Mouse (Mus musculus) thymus, adult 2 months (tissue): ENCODE data around the gene Gtpbp1. TPM values are rescaled to one million over a fixed set of nuclear protein-coding genes. Genes with fewer than 3 reads are reported as not detected.

Experiments
- DNase-seq: peaks from one replicate; pipeline ENCODE4 v3.0.0; 2021
- H3K27ac ChIP-seq: fragments of 200-500 bp; 2 replicates; pipeline ENCODE4 v1.5.1; 2012; ENCODE audit warnings: low read length, control low read depth; ENCODE audit not compliant: control insufficient read depth, insufficient read depth
- H3K27me3 ChIP-seq: fragments of 200-500 bp; 2 replicates; pipeline ENCODE4 v1.6.1; 2012; ENCODE audit warnings: mild to moderate bottlenecking, low read length, moderate library complexity, mixed read lengths; ENCODE audit not compliant: control insufficient read depth, insufficient read depth
- H3K36me3 ChIP-seq: fragments of 200-500 bp; 2 replicates; pipeline ENCODE4 v1.6.1; 2012; ENCODE audit warnings: mild to moderate bottlenecking, low read length, moderate library complexity; ENCODE audit not compliant: control insufficient read depth, insufficient read depth
- H3K4me1 ChIP-seq: fragments of 200-500 bp; replicated peaks from 2 replicates; pipeline ENCODE4 v1.6.1; 2012; ENCODE audit warnings: low read length; ENCODE audit not compliant: control insufficient read depth, insufficient read depth
- H3K4me3 ChIP-seq: fragments of 200-500 bp; 2 replicates; pipeline ENCODE4 v1.5.1; 2012; ENCODE audit warnings: mild to moderate bottlenecking, low read length, control low read depth, moderate library complexity; ENCODE audit not compliant: control insufficient read depth, insufficient read depth
- CTCF ChIP-seq: fragments of 200-500 bp; IDR thresholded peaks from 2 replicates; pipeline ENCODE4 v1.5.1; 2012; ENCODE audit warnings: mild to moderate bottlenecking, control low read depth, low read length, moderate library complexity, borderline replicate concordance; ENCODE audit not compliant: control insufficient read depth, poor library complexity, insufficient read depth; ENCODE audit errors: extremely low read depth
- POLR2A ChIP-seq: fragments of 200-500 bp; IDR thresholded peaks from 2 replicates; pipeline ENCODE4 v1.6.1; 2012; ENCODE audit warnings: mild to moderate bottlenecking, low read length, control low read depth, moderate library complexity; ENCODE audit not compliant: control insufficient read depth, poor library complexity, insufficient read depth; ENCODE audit errors: extremely low read depth
- WGBS: fragments of 180-500 bp; shearing (Covaris S2); methylation state at CpG from one replicate; pipeline ENCODE4 v1.1.7; 2018; 5-methylcytosine and 5-hydroxymethylcytosine counted together
- polyA plus RNA-seq: library from polyadenylated mRNA; depleted of rRNA; stranded (reverse); fragments of >200 nt; gene quantifications from 2 replicates; pipeline ENCODE4 v1.2.3, GENCODE M21; 2012

The Gtpbp1 gene
- polyA plus RNA-seq, 1 experiment, result 91.3 TPM

DNA sequence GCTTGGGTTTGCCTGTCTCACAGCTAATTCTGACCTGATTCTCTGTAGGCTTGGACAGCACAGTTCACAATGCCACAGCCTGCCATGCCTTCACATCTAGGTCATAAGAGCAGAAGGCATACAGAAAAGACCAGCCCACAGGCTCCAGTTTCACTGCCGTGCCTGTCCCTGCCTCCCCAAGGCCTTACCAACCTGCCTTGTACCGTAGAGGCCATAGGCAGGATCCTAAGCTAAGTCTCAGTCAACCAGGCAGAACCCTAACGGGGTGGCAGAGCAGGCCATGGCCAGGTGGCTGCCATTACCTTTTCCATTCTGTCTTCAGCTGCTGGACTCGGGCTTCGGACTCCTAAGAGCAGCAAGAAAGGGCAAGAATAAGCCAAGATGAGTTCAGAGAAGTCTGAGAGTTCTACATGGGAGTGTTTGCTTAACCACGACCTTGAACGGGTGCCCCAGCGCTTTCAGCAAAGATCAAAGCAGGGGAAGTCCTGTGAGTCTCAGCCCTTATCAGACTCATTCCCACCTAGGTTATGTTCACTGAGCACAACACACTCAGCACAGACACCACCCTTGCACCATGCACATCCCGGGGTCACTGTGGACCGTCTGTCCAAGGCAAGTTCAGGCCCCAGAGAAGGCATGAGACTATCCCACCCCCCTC, 38.2 kb downstream of the Gtpbp1 start:
- TF ChIP-seq CTCF, result no peak
- no peak for DNase-seq
- peak overlapping the region; percentile 32; the same call in 1 of the 2 replicates for H3K27ac ChIP-seq
- peaks cover 11% of the 10 kb centered on the region for H3K4me1 ChIP-seq
- H3K4me3 ChIP-seq, result no peak overlapping the region
- H3K27me3 ChIP-seq, result no peaks in the 10 kb centered on the region
- WGBS, result 48% methylated on average over 10 of the region's 10 CpGs
- peaks cover 91% of the 10 kb centered on the region for H3K36me3 ChIP-seq

DNA sequence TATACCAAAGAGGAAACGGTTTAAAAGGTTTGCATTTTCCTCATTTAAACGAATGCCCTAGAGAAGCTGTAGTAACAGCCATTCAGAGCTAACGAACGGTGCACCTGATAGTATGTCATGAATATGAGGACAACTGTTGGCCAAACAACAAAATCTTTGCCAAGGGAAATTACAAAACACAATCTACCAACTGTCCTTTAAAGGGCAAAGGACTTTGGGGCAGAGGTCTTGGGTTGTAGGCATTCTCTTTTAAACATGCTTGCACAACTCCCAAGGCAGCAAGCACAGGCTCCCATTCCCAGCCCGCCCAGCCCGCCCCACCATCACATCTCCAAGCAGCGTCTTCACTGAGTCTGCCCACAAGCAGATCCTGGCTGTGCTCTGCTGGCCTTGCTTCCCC, 40.9 kb downstream of the Gtpbp1 start:
- TF ChIP-seq CTCF, result no peak
- TF ChIP-seq POLR2A, result no peak
- H3K27me3 ChIP-seq, result no peaks in the 10 kb centered on the region
- peaks cover 19% of the 10 kb centered on the region for H3K4me1 ChIP-seq
- WGBS, result 95% methylated on average over 7 of the region's 7 CpGs
- no peak overlapping the region for H3K4me3 ChIP-seq
- DNase-seq, result no peak
- H3K36me3 ChIP-seq, result peaks cover 87% of the 10 kb centered on the region
- no peak overlapping the region for H3K27ac ChIP-seq

DNA sequence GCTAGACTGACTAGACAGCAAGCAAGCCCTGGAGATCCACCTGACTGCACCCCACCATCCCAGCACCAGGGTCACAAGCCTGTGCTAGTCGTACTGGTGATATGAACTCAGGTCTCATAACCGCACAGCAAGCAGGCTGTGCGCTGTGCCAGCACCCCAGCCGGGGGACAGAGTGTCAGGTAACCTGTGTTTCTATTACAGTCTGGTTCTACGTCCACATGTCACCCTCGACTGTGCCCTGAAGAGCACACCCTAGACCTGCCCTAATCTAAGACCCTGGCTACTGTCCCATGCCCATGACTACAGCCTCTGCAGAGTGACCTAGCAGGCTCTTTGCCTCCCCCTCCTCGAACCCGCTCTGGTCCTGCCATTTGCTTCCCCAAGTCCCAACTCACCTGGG, 42.5 kb downstream of the Gtpbp1 start:
- H3K4me3 ChIP-seq, result no peak overlapping the region
- no peak overlapping the region for H3K27ac ChIP-seq
- no peak for DNase-seq
- 98% methylated on average over 8 of the region's 8 CpGs for WGBS
- TF ChIP-seq CTCF, result no peak
- TF ChIP-seq POLR2A, result no peak
- peaks cover 85% of the 10 kb centered on the region for H3K36me3 ChIP-seq
- H3K4me1 ChIP-seq, result peaks cover 22% of the 10 kb centered on the region
- no peaks in the 10 kb centered on the region for H3K27me3 ChIP-seq

DNA sequence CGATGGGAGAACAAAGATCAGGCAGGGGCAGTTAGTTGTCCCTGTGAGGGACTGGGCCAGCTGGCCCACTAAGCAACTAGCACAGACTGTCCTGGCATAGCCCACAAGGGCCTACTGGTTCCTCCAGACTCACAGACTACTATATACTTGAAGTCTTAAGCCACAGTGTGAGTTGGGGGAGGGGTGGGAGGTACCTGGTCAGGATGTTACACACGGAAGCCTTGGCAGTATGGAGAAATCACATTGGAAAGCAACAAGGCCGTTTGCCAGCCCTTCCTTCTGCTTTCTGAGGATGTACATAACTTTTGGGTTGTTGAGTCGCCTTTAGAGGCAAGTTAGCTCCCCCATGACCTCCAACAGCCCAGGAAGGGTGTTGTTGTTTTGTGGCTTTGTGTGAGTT, 43.0 kb downstream of the Gtpbp1 start:
- Histone ChIP-seq H3K27me3 (no peaks in the 10 kb centered on the region), H3K36me3 (peaks cover 85% of the 10 kb centered on the region), H3K4me3 (no peak overlapping the region), H3K27ac (no peak overlapping the region), H3K4me1 (peaks cover 22% of the 10 kb centered on the region)
- 88% methylated on average over 4 of the region's 4 CpGs for WGBS
- DNase-seq, result no peak
- TF ChIP-seq CTCF (no peak), POLR2A (no peak)

DNA sequence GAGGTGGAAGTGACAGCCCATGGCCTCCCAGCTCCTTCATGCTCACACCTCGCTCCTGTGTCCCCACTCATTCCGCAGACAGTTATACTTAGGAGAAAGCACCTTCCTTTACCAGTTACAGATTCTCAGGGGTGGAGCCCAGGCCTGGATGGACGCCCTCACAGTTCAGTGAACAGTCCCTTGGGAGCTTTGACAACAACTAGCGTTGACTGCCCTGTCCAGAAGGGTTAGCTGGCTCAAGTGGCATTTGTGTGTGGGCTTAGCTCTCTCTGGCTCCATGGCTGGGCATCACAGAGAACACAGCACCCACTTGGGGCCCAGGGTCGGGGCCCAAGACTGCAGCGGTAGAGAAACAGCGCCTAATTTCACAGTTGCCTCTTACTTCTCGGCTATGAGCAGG, 43.7 kb downstream of the Gtpbp1 start:
- TF ChIP-seq POLR2A, result no peak
- no peak for TF ChIP-seq CTCF
- peaks cover 81% of the 10 kb centered on the region for H3K36me3 ChIP-seq
- no peak overlapping the region for H3K4me3 ChIP-seq
- DNase-seq, result no peak
- peaks cover 22% of the 10 kb centered on the region for H3K4me1 ChIP-seq
- WGBS, result 96% methylated on average over 8 of the region's 8 CpGs
- no peaks in the 10 kb centered on the region for H3K27me3 ChIP-seq
- no peak overlapping the region for H3K27ac ChIP-seq

DNA sequence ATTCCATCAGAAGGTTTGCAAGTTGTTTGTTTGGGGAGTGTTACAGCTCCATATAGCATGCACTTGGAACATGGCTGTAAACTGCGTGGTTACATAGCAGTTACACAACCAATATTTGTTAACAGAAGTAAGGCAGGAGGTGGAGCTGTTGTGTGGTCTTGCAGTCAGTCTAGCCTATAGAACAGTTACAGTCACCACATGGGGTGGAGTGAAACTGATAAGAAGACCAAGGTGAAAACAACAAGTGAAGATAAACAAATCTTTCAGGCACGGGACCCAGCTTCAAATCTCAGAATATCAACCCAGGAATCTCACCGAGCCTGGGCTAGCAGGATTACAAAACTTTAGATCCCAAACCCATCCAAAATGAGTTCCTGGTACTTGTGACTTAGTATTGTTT, 50.1 kb downstream of the Gtpbp1 start:
- peak overlapping the region; percentile 96 for H3K4me3 ChIP-seq
- peaks cover 30% of the 10 kb centered on the region for H3K4me1 ChIP-seq
- 38% methylated on average over 3 of the region's 3 CpGs for WGBS
- H3K27me3 ChIP-seq, result no peaks in the 10 kb centered on the region
- TF ChIP-seq POLR2A (no peak), CTCF (no peak)
- peaks cover 24% of the 10 kb centered on the region for H3K36me3 ChIP-seq
- no peak for DNase-seq
- peak overlapping the region; percentile 92 for H3K27ac ChIP-seq

DNA sequence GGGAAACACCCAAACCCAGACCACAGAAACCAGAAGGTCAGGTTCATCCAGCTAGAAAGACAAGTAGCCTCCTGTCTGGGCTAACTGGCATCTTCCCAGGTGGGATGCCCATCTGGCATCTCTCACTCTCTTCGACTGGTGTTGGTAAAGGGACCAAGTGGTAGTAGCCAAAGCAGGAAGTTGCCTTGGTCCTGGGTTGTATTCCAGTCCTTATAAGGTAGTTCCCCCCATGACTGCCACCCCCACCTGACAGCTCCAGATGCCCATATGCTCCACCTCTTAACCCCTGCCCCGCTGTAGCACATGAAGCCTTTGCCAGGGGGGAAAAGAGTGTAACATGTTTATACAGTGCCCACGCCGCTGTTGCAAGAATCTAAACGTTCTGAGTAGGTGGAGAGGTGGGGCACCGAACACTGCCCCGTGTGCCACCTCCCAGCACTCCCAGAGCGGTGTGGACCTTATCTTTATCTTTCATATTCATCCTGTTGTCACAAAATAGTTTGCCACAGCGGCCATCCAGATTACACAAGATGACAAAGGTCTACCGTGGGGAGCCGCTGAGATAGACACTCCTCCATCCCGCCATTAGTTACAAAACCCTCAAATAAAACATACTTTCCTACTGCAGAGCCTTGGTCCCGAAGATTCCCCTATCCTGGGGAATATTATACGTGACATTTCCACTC, 50.7 kb downstream of the Gtpbp1 start:
- peak overlapping the region; percentile 92 for H3K27ac ChIP-seq
- peaks cover 28% of the 10 kb centered on the region for H3K4me1 ChIP-seq
- 1% methylated on average over 14 of the region's 14 CpGs for whole genome bisulfite sequencing

More for the DNA sequence above, 50.7 kb downstream of the Gtpbp1 start:
- peak; percentile 55 for DNase-seq
- peak overlapping the region; percentile 96 for H3K4me3 ChIP-seq
- TF ChIP-seq CTCF (no peak), POLR2A (no peak)
- no peaks in the 10 kb centered on the region for H3K27me3 ChIP-seq
- H3K36me3 ChIP-seq, result peaks cover 22% of the 10 kb centered on the region
